Mouse (Mus musculus) megakaryocyte-erythroid progenitor cell, adult 5-6 weeks (primary cell): ENCODE data around the gene Zfp354b. TPM values are rescaled to one million over a fixed set of nuclear protein-coding genes. Genes with fewer than 3 reads are reported as not detected.

ENCODE experiments used
- ATAC-seq: replicated peaks from 2 replicates; pipeline ENCODE4 v1.8.0; 2016; ENCODE audit warnings: mild to moderate bottlenecking, inconsistent platforms; ENCODE audit not compliant: severe bottlenecking, poor library complexity, low FRiP score, low TSS enrichment
- total RNA-seq, 2 experiments: library from RNA; stranded (forward) in 1 of 2; stranded (reverse) in 1 of 2; fragments of 200-1000, 215-1000 nt in 1 of 2; fragments of >200 nt in 1 of 2; fragmentation: Nextera tagmentation in 1 of 2; gene quantifications; 2 replicates each; pipeline ENCODE4 v1.2.3; 2014 to 2017

Gene Zfp354b
- total RNA-seq, 2 experiments from 2014 or later, result not detected

- no peak for ATAC-seq
These were observed 43.9 kb downstream of the Zfp354b start, which contains the start of gene Zfp454 for GRCm38 (mm10) chr11:50887390-50888128. Gene Zfp454, minus strand, starts transcription at chr11:50887651.

DNA sequence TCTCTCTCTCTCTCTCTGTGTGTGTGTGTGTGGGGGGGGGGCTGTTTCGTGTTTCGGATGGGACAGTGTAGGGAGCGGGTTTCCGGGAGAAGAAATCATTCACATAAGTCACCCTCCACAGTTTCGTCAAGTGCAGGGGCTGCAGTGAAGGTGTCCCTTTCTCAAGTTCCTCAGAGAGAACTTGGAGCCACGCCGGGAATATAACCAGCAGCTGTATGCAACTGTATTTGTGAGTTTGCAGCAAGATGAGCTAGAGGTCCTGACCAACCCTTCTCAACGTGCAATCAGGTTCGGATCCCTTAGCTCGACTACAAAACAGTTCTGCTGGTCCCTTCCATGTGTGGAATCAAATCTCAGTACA lies 44.5 kb downstream of the Zfp354b start:
- no peak for ATAC-seq

- no peak for ATAC-seq
These were observed 45.1 kb downstream of the Zfp354b start for GRCm38 (mm10) chr11:50886231-50886932.

- ATAC-seq, result no peak
These were observed 47.7 kb downstream of the Zfp354b start for GRCm38 (mm10) chr11:50883756-50884155.

- ATAC-seq, result no peak
These were observed 52.8 kb downstream of the Zfp354b start for GRCm38 (mm10) chr11:50878641-50879040.

Other genes starting within 250 kb of the Zfp354b start
- 2.2 and 15.8 TPM in 2 replicates for gene Zfp354c, start 103.9 kb downstream of the Zfp354b start, total RNA-seq (2014; fragmentation: Nextera tagmentation)
- 0.38 and 2.8 TPM in 2 replicates for gene Zfp354c, start 103.9 kb downstream of the Zfp354b start, total RNA-seq (2017)
- not detected in 2 replicates for gene Zfp879, start 90.1 kb downstream of the Zfp354b start, total RNA-seq (2014; fragmentation: Nextera tagmentation)
- 0.08 and 0.14 TPM in 2 replicates for gene Zfp879, start 90.1 kb downstream of the Zfp354b start, total RNA-seq (2017)
- gene Grm6, start 80.9 kb downstream of the Zfp354b start, total RNA-seq (2014; fragmentation: Nextera tagmentation), result not detected in 2 replicates
- not detected in 2 replicates for gene Grm6, start 80.9 kb downstream of the Zfp354b start, total RNA-seq (2017)
- not detected in 2 replicates for gene Zfp454, start 44.0 kb downstream of the Zfp354b start, total RNA-seq (2014; fragmentation: Nextera tagmentation)
- gene Zfp454, start 44.0 kb downstream of the Zfp354b start, total RNA-seq (2017), result not detected in 2 replicates
- 4.1 and 9.2 TPM in 2 replicates for gene Zfp2, start 15.5 kb downstream of the Zfp354b start, total RNA-seq (2014; fragmentation: Nextera tagmentation)
- gene Zfp2, start 15.5 kb downstream of the Zfp354b start, total RNA-seq (2017), result 4.9 and 6.0 TPM in 2 replicates
- not detected in 2 replicates for gene 4933414I15Rik, start 12.1 kb upstream of the Zfp354b start, total RNA-seq (2014; fragmentation: Nextera tagmentation)
- gene 4933414I15Rik, start 12.1 kb upstream of the Zfp354b start, total RNA-seq (2017), result not detected in 2 replicates
- not detected in 2 replicates for gene Prop1, start 22.1 kb upstream of the Zfp354b start, total RNA-seq (2014; fragmentation: Nextera tagmentation)
- gene Prop1, start 22.1 kb upstream of the Zfp354b start, total RNA-seq (2017), result not detected in 2 replicates
- gene Olfr1378, start 34.9 kb upstream of the Zfp354b start, total RNA-seq (2014; fragmentation: Nextera tagmentation), result not detected in 2 replicates
- not detected in 2 replicates for gene Olfr1378, start 34.9 kb upstream of the Zfp354b start, total RNA-seq (2017)
- gene Olfr1377, start 50.3 kb upstream of the Zfp354b start, total RNA-seq (2014; fragmentation: Nextera tagmentation), result not detected in 2 replicates
- gene Olfr1377, start 50.3 kb upstream of the Zfp354b start, total RNA-seq (2017), result not detected in 2 replicates
- not detected in 2 replicates for gene Olfr51, start 72.0 kb upstream of the Zfp354b start, total RNA-seq (2014; fragmentation: Nextera tagmentation)
- gene Olfr51, start 72.0 kb upstream of the Zfp354b start, total RNA-seq (2017), result not detected in 2 replicates
- gene Olfr54, start 82.6 kb upstream of the Zfp354b start, total RNA-seq (2014; fragmentation: Nextera tagmentation), result not detected in 2 replicates
- gene Olfr54, start 82.6 kb upstream of the Zfp354b start, total RNA-seq (2017), result not detected in 2 replicates
- not detected in 2 replicates for gene Olfr1375, start 116.5 kb upstream of the Zfp354b start, total RNA-seq (2014; fragmentation: Nextera tagmentation)
- not detected in 2 replicates for gene Olfr1375, start 116.5 kb upstream of the Zfp354b start, total RNA-seq (2017)
- not detected in 2 replicates for gene Zfp354a, start 127.6 kb upstream of the Zfp354b start, total RNA-seq (2014; fragmentation: Nextera tagmentation)
- gene Zfp354a, start 127.6 kb upstream of the Zfp354b start, total RNA-seq (2017), result not detected in 2 replicates